Mouse (Mus musculus) lung, postnatal 0 days (tissue): ENCODE data around the gene Sox18.

Experiments used
- CTCF ChIP-seq: IDR thresholded peaks from 2 replicates; pipeline ENCODE4 v1.5.1; 2016; ENCODE audit warnings: antibody characterized with exemption, mild to moderate bottlenecking
- EP300 ChIP-seq: IDR thresholded peaks from 2 replicates; pipeline ENCODE4 v1.6.1; 2016; ENCODE audit warnings: antibody characterized with exemption, mild to moderate bottlenecking, control low read depth

GRCm38 (mm10) chr2:181679951-181680715 lies 8.7 kb upstream of the Sox18 start, which contains the start of gene Tcea2:
- TF ChIP-seq CTCF (peak; percentile 36), EP300 (no peak)
